Mouse (Mus musculus) liver, adult 2 months (tissue): ENCODE measurements around the gene Uap1. TPM values are rescaled to one million over a fixed set of nuclear protein-coding genes. Genes with fewer than 3 reads are reported as not detected.

ENCODE experiments used
- DNase-seq: peaks from one replicate; pipeline ENCODE4 v3.0.0-alpha.2; 2011; ENCODE audit warnings: low read depth, low spot score; ENCODE audit errors: extremely low read depth
- H3K27ac ChIP-seq: fragments of 200-500 bp; replicated peaks from 2 replicates; pipeline ENCODE4 v1.5.1; 2012; ENCODE audit warnings: low read depth, mild to moderate bottlenecking, control low read depth, inconsistent platforms, low read length; ENCODE audit not compliant: insufficient read depth
- H3K27me3 ChIP-seq: fragments of 200-500 bp; 2 replicates; pipeline ENCODE4 v1.6.1; 2012; ENCODE audit warnings: mild to moderate bottlenecking, moderate library complexity, low read length, inconsistent platforms; ENCODE audit not compliant: control insufficient read depth, insufficient read depth
- H3K36me3 ChIP-seq: fragments of 200-500 bp; 2 replicates; pipeline ENCODE4 v1.6.1; 2012; ENCODE audit warnings: low read length, inconsistent platforms; ENCODE audit not compliant: control insufficient read depth, insufficient read depth
- H3K4me1 ChIP-seq: fragments of 200-500 bp; 2 replicates; pipeline ENCODE4 v1.6.1; 2011; ENCODE audit warnings: low read length; ENCODE audit not compliant: control insufficient read depth, insufficient read depth
- H3K4me3 ChIP-seq: fragments of 200-500 bp; 2 replicates; pipeline ENCODE4 v1.5.1; 2011; ENCODE audit warnings: low read depth, mild to moderate bottlenecking, control low read depth, low read length, moderate library complexity; ENCODE audit not compliant: insufficient read depth
- H3K79me2 ChIP-seq: fragments of 200-500 bp; 2 replicates; pipeline ENCODE4 v1.6.1; 2012; ENCODE audit warnings: inconsistent platforms, mild to moderate bottlenecking, low read length, moderate library complexity; ENCODE audit not compliant: control insufficient read depth, insufficient read depth
- H3K9ac ChIP-seq: fragments of 200-500 bp; 2 replicates; pipeline ENCODE4 v1.6.1; 2012; ENCODE audit warnings: low read depth, mild to moderate bottlenecking, control low read depth, inconsistent platforms, low read length
- CTCF ChIP-seq: fragments of 200-500 bp; IDR thresholded peaks from 2 replicates; pipeline ENCODE4 v1.5.1; 2011; ENCODE audit warnings: low read depth, low read length, control low read depth
- POLR2A ChIP-seq: fragments of 200-500 bp; IDR thresholded peaks from 2 replicates; pipeline ENCODE4 v1.6.1; 2011; ENCODE audit warnings: low read length, control low read depth; ENCODE audit not compliant: insufficient read depth; ENCODE audit errors: extremely low read depth
- WGBS: fragments of 180-500 bp; shearing (Covaris S2); methylation state at CpG from one replicate; pipeline ENCODE4 v1.1.7; 2018; 5-methylcytosine and 5-hydroxymethylcytosine counted together
- polyA plus RNA-seq: library from polyadenylated mRNA; depleted of rRNA; stranded (reverse); fragments of >200 nt; gene quantifications from 2 replicates; pipeline ENCODE4 v1.2.3, GENCODE M21; 2012
- total RNA-seq: library from RNA; depleted of rRNA; stranded (reverse); fragments of >200 nt; gene quantifications from 2 replicates; pipeline ENCODE4 v1.2.3, GENCODE M21; 2014

Uap1 gene
- total and polyA plus RNA-seq, 2 experiments, result 14.3 to 23.6 TPM

DNA sequence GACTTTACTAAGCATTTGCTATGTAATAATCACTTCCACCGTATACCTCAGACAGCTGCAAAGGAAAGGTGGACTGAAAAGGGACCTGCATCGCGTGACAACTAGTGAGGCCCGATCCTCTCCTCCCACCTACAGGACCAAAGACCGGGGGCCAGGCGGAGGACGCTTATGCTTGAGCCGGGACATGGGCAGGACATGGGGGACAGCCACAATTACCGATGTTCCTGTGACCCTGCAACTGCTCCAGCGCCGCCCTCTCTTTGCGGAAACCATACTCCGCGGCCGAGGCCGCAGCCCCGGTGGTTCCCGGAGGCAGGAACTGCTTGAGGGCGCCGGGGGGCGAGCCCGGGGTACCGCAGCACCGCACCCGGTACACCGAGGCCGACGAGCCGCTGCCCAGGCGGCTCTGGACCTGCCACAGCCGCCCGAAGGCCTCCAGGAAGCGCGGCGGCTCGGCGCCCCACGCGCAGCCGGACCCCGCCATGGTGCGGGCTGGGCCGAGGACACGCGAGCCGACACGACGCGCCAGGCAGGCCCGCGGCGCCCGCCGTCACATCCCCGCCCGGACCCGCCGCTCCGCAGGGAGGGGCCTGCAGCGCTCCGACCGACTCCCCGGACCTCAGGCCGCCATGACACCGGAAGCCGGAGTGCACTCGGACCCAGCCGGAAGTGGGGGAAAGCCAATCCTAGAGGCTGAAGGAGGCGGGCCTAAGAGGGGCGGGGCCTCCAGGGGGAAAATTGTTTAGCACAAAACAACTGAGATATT lies 40.2 kb upstream of the Uap1 start, which contains the start of gene Uhmk1:
Gene Uhmk1, minus strand, starts transcription at position 641 of the 766 bp plus-strand sequence.
- Histone ChIP-seq H3K27me3 (no peaks in the 10 kb centered on the region), H3K4me3 (peak within 1 kb of the TSS; percentile 91), H3K79me2 (peaks cover 7% of the 10 kb centered on the region; the same call in 1 of the 2 replicates), H3K9ac (peak within 1 kb of the TSS; percentile 93), H3K4me1 (peaks cover 2% of the 10 kb centered on the region), H3K27ac (peak within 1 kb of the TSS; percentile 62), H3K36me3 (peaks cover 13% of the 10 kb centered on the region)
- WGBS, result under 1% methylated on average over 70 of the region's 70 CpGs
- DNase-seq, result peak; percentile 74
- no peak for TF ChIP-seq CTCF
- TF ChIP-seq POLR2A, result peak; percentile 49; the same call in 1 of the 2 replicates

DNA sequence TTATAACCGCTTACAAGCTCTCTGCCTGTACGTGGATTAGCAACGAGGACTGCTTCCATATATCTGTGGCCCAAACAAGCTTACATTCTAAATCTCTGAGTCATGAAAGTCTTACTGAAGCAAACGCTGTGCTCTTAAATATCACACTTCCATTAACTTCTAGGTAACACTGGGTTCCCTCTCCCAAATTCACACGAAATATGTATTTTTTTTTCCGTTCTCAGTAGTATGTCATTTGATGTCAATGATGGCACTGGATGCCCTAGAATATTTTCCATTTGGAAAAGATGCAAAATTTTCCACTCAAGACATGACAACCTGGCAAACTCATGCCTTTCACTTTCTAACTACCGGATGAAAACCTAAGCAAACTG lies 39.6 kb upstream of the Uap1 start:
- H3K27me3 ChIP-seq, result no peaks in the 10 kb centered on the region
- H3K27ac ChIP-seq, result no peak overlapping the region
- DNase-seq, result no peak
- peaks cover 14% of the 10 kb centered on the region for H3K36me3 ChIP-seq
- H3K4me3 ChIP-seq, result peak overlapping the region; percentile 91
- TF ChIP-seq CTCF, result no peak
- TF ChIP-seq POLR2A, result no peak
- H3K79me2 ChIP-seq, result peaks cover 7% of the 10 kb centered on the region; the same call in 1 of the 2 replicates
- H3K9ac ChIP-seq, result peak overlapping the region; percentile 93; the same call in 1 of the 2 replicates
- H3K4me1 ChIP-seq, result peaks cover 2% of the 10 kb centered on the region
- WGBS, result 17% methylated on average over 7 of the region's 7 CpGs

DNA sequence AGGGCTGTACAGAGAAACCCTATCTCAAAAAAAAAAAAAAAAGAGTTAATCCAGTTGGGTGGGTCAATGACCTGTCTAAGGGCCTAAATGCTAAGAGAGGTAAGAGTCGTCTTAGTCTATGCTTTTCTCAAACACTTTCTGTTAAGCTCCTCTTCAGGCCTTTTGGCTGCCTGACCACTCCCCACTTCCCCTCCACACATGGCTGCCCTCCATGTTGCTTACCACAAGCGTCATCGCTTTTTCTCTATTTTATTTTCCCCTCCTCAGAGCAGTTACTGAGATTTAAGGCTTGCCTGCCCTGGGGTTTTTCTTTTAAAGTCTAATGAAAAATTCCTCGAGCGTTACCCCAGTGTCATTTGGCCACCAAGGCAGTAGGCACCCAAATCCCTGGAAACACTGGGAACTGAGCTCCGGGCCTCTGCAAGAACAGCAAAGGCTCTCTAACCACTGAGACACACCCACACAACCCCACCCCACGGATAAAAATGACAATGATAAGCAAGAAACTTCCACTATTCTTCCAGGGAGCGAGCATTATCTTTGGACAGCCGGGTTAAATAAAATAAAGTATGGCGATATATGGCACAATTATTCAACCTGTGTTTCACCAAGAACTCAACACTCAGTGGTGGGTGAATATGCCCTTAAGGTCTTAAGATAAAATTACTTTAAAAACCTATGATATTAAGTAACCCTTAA lies 38.6 kb upstream of the Uap1 start:
- no peak for DNase-seq
- no peak overlapping the region for H3K4me3 ChIP-seq
- H3K9ac ChIP-seq, result no peak overlapping the region
- H3K4me1 ChIP-seq, result peaks cover 2% of the 10 kb centered on the region
- peaks cover 10% of the 10 kb centered on the region; the same call in 1 of the 2 replicates for H3K79me2 ChIP-seq
- H3K36me3 ChIP-seq, result peaks cover 20% of the 10 kb centered on the region
- H3K27me3 ChIP-seq, result no peaks in the 10 kb centered on the region
- 92% methylated on average over 10 of the region's 10 CpGs for WGBS
- no peak overlapping the region for H3K27ac ChIP-seq
- TF ChIP-seq CTCF, result no peak
- no peak for TF ChIP-seq POLR2A

DNA sequence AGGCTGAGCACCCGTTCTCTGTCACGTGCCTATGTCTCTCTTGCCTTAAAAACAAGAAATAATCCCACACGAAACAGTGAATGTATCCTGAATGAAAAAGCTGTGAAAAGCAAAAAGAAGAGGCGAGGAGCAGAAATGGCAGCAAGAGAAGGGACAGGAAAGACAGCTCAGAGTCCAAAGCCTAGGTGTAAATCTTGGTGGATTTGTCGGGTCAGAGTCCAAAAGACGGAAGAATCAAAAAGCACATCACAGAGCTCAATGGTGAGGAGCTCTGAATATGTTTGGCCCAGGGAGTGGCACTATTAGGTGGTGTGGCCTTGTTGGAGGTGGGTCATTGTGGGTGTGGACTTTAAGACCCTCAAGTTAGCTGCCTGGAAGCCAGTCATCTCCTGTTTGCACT lies 31.6 kb upstream of the Uap1 start:
- Histone ChIP-seq H3K4me3 (no peak overlapping the region), H3K79me2 (peaks cover 8% of the 10 kb centered on the region; the same call in 1 of the 2 replicates), H3K4me1 (no peaks in the 10 kb centered on the region), H3K36me3 (peaks cover 50% of the 10 kb centered on the region), H3K9ac (no peak overlapping the region), H3K27ac (no peak overlapping the region), H3K27me3 (no peaks in the 10 kb centered on the region)
- TF ChIP-seq POLR2A (no peak), CTCF (no peak)
- 92% methylated on average over 6 of the region's 6 CpGs for WGBS
- no peak for DNase-seq

DNA sequence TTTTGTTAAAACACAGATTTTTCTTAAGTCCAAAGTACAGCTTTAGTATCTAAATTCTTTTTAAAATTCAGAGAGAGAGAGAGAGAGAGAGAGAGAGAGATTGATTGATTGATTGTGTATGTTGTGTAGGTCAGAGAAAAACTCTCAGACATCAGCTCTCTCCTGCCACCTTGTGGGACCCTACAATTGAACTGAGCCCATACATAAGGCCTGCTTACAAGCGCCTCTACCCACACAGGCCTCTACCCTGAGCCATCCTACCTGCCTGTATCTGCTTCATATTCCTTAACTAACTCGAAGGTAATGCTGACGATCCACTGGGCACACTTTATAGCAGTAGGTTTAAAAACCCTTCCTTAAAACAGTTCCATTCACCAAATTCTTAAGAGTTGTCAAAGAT lies 25.6 kb upstream of the Uap1 start:
- Histone ChIP-seq H3K9ac (no peak overlapping the region), H3K4me3 (no peak overlapping the region), H3K4me1 (peaks cover 11% of the 10 kb centered on the region; the same call in 1 of the 2 replicates), H3K27ac (no peak overlapping the region), H3K36me3 (peaks cover 43% of the 10 kb centered on the region), H3K79me2 (no peaks in the 10 kb centered on the region), H3K27me3 (no peaks in the 10 kb centered on the region)
- no peak for DNase-seq
- TF ChIP-seq CTCF (peak; percentile 42; the same call in 1 of the 2 replicates), POLR2A (no peak)
- 82% methylated on average over 3 of the region's 3 CpGs for WGBS

DNA sequence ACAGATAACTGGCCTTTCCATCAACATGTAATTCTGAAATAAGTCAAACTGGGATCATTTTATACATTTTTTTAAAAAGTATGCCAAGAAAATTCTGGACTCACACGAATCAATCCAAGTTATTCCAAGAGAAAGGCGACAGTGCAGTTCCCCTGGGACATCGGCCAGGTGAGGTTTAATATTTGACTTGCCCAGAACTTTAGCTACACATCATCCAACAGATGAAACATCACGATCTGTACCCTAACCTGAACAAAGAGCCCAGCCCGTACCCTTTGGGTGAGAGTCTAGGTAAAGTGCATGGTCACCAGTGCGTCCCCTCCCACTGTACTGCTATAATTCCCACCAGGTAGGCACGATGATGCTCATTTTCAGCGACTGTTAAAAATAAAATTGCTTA lies 21.5 kb upstream of the Uap1 start:
- no peaks in the 10 kb centered on the region for H3K27me3 ChIP-seq
- H3K27ac ChIP-seq, result no peak overlapping the region
- no peak overlapping the region for H3K4me3 ChIP-seq
- peaks cover 11% of the 10 kb centered on the region; the same call in 1 of the 2 replicates for H3K4me1 ChIP-seq
- H3K79me2 ChIP-seq, result no peaks in the 10 kb centered on the region
- DNase-seq, result peak; percentile 86
- no peak overlapping the region for H3K9ac ChIP-seq
- 27% methylated on average over 8 of the region's 8 CpGs for WGBS
- TF ChIP-seq POLR2A (no peak), CTCF (no peak)
- H3K36me3 ChIP-seq, result peaks cover 58% of the 10 kb centered on the region
